Mouse (Mus musculus) lung, postnatal 14 days (tissue): ENCODE measurements around the gene Dnaaf3.
A peak's percentile ranks its signal among the peaks of the same experiment; 100 is the strongest.

Source experiments
- DNase-seq: peaks from one replicate; pipeline ENCODE4 v3.0.0; 2021

Dnaaf3 gene

GRCm38 (mm10) chr7:4521231-4522003 is 10.8 kb downstream of the Dnaaf3 start:
- no peak for DNase-seq

- DNase-seq = no peak
These were observed 13.8 kb downstream of the Dnaaf3 start for GRCm38 (mm10) chr7:4518487-4518886.

- no peak for DNase-seq
These were observed 15.8 kb downstream of the Dnaaf3 start, which contains the start of gene Tnnt1 for GRCm38 (mm10) chr7:4516332-4517050. Gene Tnnt1, minus strand, starts transcription at chr7:4516382.

- no peak for DNase-seq
These were observed 16.4 kb downstream of the Dnaaf3 start for GRCm38 (mm10) chr7:4515853-4516252.

- DNase-seq = no peak
These were observed 18.2 kb downstream of the Dnaaf3 start for GRCm38 (mm10) chr7:4513829-4514712.

GRCm38 (mm10) chr7:4513236-4513635 is 19.0 kb downstream of the Dnaaf3 start:
- DNase-seq = peak; percentile 57

- DNase-seq = no peak
These were observed 20.6 kb downstream of the Dnaaf3 start for GRCm38 (mm10) chr7:4511489-4512224.

GRCm38 (mm10) chr7:4509863-4510608 is 22.2 kb downstream of the Dnaaf3 start:
- peak; percentile 89 for DNase-seq

GRCm38 (mm10) chr7:4508739-4509116 is 23.5 kb downstream of the Dnaaf3 start:
- no peak for DNase-seq

- DNase-seq = no peak
These were observed 24.1 kb downstream of the Dnaaf3 start for GRCm38 (mm10) chr7:4508062-4508738.

GRCm38 (mm10) chr7:4507220-4507619 is 25.0 kb downstream of the Dnaaf3 start:
- DNase-seq = no peak

GRCm38 (mm10) chr7:4504646-4505435 is 27.4 kb downstream of the Dnaaf3 start:
- DNase-seq = no peak

GRCm38 (mm10) chr7:4503858-4504257 is 28.4 kb downstream of the Dnaaf3 start:
- no peak for DNase-seq

- DNase-seq = no peak
These were observed 29.2 kb downstream of the Dnaaf3 start for GRCm38 (mm10) chr7:4503100-4503499.

GRCm38 (mm10) chr7:4502421-4503090 is 29.7 kb downstream of the Dnaaf3 start:
- no peak for DNase-seq

- DNase-seq = peak; percentile 97
These were observed 30.5 kb downstream of the Dnaaf3 start, which contains the start of gene Ppp1r12c for GRCm38 (mm10) chr7:4501558-4502397. Gene Ppp1r12c, minus strand, starts transcription at chr7:4501680.

GRCm38 (mm10) chr7:4500892-4501471 is 31.3 kb downstream of the Dnaaf3 start:
- peak; percentile 44 for DNase-seq

- DNase-seq = no peak
These were observed 33.2 kb downstream of the Dnaaf3 start for GRCm38 (mm10) chr7:4499034-4499433.
